Mouse (Mus musculus): ENCODE measurements around the gene Med16.

Med16 gene

GRCm38 (mm10) chr10:79860079-79860911 is 48.4 kb downstream of the Med16 start:
- no peak for DNase-seq (ENCODE audit: low spot score in 2 of 2)

GRCm38 (mm10) chr10:79859116-79859515 is 49.6 kb downstream of the Med16 start:
- no peak for DNase-seq (ENCODE audit: low spot score in 2 of 2)

GRCm38 (mm10) chr10:79858416-79859074 is 50.2 kb downstream of the Med16 start:
- no peak for DNase-seq (ENCODE audit: low spot score in 2 of 2)

DNA sequence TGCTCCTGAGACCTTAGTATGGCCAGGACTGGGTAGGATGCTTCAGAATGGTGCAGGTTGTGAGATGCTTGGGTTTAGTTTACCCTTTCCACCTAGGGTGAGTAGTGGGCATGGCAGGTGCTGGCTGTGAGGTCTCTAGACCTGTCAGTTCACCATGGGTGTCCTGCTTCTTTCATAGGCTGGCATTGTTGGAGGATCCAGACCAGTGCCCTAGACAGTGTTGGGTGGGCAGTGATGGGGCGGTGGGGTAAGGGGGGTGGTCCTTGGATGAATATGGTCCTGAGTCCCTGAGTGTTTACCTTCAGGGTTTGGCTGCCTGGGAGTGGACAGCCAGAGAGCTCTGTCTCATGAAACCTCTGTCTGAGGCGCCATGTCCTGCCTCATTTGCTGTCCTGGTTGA is 50.8 kb downstream of the Med16 start:
- DNase-seq (ENCODE audit: low spot score in 2 of 2), result no peak

DNA sequence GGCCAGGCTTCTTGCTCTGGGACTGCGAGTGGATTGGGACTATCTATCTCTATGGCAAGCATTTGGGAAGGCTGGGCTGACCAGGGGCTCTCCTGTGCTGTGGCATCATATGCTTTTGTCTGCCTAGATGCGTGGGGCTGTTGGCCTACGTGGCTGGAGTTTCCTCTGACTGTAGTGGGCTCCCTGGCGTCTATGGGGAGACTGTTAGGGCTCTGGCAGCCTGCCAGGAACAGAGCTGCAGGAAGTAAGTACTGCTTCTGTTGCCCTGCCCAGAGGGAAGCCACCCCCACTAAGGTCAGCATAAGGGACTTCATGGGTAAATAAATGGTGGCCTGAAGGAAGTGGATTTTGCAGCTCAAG is 51.3 kb downstream of the Med16 start:
- no peak for DNase-seq (ENCODE audit: low spot score in 2 of 2)

DNA sequence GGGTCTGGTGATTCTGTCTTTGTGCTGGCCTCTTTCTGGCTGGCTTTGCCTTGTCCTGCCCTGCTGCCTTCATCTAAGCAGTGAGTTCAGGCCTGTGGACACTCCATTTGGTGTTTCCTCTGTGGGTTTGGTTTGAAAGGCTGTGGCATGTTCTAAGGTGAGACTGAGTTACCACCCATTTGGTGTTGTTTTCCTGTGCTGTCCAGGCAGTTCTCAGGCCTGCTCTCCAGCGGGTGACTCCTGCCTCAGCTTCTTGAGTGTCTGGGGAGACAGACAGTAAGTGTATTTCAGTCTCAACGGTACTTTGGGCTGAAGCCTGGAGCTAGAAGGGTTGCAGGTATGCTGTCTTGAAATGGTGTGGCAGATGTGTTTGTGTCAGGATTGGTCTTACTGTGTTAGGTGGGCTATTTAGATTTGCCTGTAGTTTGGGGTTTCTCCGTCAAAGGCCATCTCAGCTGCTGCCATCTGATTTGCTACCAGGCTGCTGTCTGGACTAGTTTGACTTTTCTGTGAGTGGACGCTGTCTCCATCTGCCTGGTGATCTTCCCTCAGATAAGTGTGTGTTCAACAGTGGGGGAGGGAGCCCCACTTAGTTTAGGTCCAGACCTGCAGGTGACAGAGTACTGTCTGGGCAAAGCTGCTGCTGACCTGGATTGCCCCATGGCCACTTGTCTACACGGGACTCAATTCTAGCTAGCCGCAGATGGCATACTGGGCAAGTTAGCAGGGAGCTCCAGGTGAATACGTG is 51.8 kb downstream of the Med16 start:
- DNase-seq (ENCODE audit: low spot score in 2 of 2), result no peak

DNA sequence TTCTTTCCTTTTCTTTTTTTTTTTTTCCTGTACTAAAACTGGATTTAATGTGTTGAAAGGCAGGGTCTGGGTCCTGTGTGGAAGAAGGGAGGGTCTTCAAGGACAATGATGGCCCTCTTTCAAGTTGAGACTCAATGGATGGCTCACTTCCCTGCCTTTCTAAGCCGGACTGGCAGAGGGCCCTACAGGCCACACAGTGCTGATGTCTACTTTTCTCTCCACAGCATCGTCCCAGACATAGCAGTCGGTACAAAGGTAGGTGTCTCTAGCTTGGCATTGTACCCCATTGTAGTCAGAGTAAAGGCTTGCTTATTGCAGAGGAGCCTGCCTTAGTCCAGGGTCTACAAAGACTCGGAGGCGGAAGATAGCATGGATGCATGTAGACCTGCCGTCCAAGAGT is 52.4 kb downstream of the Med16 start:
- no peak for DNase-seq (ENCODE audit: low spot score in 2 of 2)

DNA sequence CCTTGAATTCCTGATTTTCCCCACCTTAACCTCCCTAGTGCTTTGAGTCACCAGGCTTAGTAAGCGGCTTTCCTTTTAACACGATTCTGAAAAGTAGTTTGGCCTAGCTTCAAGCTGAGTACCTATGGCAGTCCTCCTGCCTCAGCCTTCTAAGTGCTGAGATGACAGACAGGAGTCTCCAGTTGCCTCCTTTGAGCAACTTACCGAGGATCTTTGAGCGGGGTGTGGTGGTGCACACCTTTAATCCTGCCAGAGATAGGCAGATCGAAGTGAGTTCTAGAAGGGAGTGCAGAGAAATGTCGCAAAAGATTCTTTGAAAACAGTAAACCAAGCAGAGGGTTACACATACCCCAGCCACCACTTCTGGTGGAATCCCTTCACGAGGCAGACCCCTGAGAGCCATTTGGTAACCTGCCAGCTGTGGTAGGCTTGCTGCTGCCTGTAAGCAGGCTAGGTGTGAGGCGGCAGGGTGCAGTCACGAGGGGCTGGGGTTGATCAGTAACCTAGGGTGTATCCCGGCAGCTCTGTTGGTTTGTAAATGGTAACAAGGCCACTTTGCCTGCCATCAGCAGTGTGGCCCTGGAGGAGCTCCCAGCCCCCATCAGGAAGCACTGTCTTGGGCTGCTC is 53.1 kb downstream of the Med16 start:
- DNase-seq (ENCODE audit: low spot score in 2 of 2), result no peak

DNA sequence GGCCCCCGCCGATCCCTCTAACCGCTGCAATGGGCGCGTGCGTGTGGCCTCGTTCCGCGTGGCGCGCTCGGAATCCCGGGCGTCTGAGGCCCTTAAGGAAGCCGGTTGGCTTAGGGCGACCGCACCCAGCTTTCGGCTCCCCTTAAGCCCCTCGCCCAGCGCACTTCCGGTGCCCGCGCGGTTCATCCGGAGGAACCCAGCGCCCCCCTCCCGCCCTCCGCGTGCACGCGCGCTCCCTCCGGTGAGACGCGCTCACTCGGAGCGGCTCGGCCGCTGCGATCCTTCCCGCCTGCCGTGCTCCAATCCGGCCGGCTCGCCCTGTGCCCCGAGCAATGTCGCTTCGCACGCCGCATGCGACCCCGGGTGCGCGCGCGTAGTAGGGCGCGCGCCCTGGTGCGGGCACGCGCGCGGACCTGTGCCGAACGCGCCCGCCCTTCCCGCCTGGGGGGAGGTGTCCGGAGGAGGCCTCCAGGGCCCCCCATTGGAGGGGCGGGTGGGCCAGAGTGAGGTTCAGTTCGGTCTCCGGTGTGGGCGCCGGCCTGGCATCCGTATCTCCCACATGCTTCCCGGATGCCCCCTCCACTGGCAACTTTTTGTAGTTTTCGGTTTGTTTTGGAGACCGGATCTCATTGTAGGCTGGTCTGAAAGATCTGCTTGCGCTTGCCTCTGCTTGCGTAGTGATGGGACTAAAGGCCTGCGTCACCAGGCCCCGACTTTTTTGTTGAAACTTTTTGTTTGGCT is 53.8 kb downstream of the Med16 start:
- DNase-seq (ENCODE audit: low spot score in 2 of 2), result no peak

DNA sequence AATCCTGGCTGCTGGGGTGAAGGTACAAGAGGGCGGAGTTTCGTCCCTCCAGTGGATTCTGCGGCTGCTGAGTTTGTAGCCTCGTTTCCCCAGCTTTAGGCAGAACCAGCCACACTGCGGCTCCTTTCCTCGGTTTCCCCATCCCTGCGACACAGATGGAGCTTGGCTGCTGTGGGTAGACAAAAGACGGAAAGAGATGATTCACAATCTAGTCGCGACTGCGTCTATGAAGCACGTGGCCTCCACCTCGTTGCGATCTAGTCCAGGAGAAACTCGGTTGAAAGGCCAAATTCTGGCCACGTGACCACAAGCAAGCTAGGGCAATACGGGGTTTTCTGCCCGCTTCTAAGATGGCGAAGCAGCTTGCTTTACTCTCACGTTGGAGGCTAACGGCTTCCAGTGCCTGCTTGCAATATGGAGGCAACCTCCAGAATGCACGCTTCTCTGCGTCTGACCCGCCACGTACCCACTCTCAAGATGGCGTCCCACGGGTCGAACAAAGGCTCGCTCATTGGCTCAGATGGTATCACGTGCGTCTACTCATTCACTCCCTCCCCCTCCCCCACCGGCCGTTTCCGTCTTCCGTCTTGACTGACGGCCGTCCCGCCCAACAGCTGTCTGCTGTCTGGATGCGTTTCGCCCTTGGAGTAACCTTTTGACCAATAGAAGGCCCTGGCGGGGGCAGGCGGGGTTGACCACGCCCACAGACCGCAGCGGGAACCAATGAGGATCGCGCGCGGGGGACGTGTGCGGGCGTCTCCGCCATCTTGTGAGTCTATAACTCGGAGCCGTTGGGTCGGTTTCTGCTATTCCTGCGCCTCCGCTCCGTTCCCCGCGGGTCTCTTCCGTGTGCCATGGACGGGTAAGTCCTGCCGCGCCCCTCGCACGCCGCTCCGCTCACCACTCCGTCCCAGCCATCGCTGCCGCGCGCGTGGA is 54.6 kb downstream of the Med16 start, which contains the start of gene Ptbp1:
Ptbp1 (plus strand) TSS at position 568 of the 936 bp plus-strand sequence.
- DNase-seq (ENCODE audit: low spot score in 2 of 2), result peak; percentile 96 to 98

- DNase-seq (ENCODE audit: low spot score in 2 of 2), result peak; percentile 80 to 83
Measured at GRCm38 (mm10) chr10:79853392-79853791, 55.3 kb downstream of the Med16 start.

GRCm38 (mm10) chr10:79852827-79853226 is 55.9 kb downstream of the Med16 start:
- DNase-seq (ENCODE audit: low spot score in 2 of 2), result no peak

GRCm38 (mm10) chr10:79852107-79852789 is 56.5 kb downstream of the Med16 start:
- DNase-seq (ENCODE audit: low spot score in 2 of 2), result no peak

GRCm38 (mm10) chr10:79851653-79852052 is 57.1 kb downstream of the Med16 start:
- no peak for DNase-seq (ENCODE audit: low spot score in 2 of 2)

DNA sequence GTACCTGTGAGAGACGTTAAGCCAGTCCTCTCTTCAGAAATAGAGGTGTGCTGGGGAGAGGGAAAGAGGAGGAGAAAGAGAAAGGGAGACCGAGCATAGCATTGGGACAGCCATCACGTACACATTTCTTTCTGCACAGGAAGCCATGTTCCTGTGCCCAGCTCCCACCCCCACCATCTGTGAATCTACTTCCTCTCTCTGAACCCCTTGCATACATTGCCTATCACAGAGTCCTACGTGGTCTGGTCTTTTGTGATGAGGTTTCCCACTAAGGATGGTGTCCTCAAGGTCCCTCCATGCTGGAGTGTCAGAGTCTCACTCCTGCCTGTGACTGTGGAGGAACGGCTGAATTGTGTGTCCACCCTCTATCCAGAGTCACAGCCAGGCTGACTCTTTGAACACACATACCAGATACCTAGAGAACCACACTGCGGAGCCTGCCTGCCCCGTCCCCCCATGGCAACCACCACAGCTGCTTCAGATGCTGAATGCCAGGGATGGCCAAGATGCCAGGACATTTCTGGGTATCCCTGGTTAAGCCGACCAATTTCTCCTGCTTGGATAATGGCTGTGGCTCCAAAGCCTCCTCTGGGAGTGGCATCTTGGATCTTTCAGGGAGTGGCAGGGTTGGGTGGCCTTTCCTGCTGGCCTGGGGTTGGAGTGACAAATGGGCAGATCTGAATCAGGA is 58.6 kb downstream of the Med16 start:
- DNase-seq (ENCODE audit: low spot score in 2 of 2), result no peak

- no peak for DNase-seq (ENCODE audit: low spot score in 2 of 2)
Measured at GRCm38 (mm10) chr10:79846553-79846952, 62.2 kb downstream of the Med16 start.
